Mouse (Mus musculus) myocyte (in vitro differentiated cells): ENCODE measurements around the gene Hspa1b. TPM values are rescaled to one million over a fixed set of nuclear protein-coding genes. Genes with fewer than 3 reads are reported as not detected.

Experiments
- H3K27me3 ChIP-seq: one replicate; pipeline ENCODE4 v1.6.1; 2011; ENCODE audit not compliant: control insufficient read depth, insufficient read depth, insufficient read length
- H3K36me3 ChIP-seq: one replicate; pipeline ENCODE4 v1.6.1; 2011; ENCODE audit not compliant: control insufficient read depth, insufficient read depth
- H3K4me2 ChIP-seq: one replicate; pipeline ENCODE4 v1.6.1; 2011; ENCODE audit warnings: low read depth, control low read depth
- H3K4me3 ChIP-seq: one replicate; pipeline ENCODE4 v1.5.1; 2011; ENCODE audit warnings: mild to moderate bottlenecking, control low read depth, moderate library complexity
- H3K79me2 ChIP-seq: one replicate; pipeline ENCODE4 v1.6.1; 2011; ENCODE audit not compliant: control insufficient read depth, insufficient read depth
- H3ac ChIP-seq: one replicate; pipeline ENCODE4 v1.6.1; 2011; ENCODE audit not compliant: control insufficient read depth, insufficient read length
- CEBPB ChIP-seq: IDR thresholded peaks from 2 replicates; pipeline ENCODE4 v1.6.1; 2011; ENCODE audit warnings: mild to moderate bottlenecking, moderate library complexity; ENCODE audit not compliant: poor library complexity, insufficient read depth, severe bottlenecking
- E2F4 ChIP-seq: IDR thresholded peaks from one replicate; pipeline ENCODE4 v1.6.1; 2011; ENCODE audit warnings: mild to moderate bottlenecking, control low read depth, moderate library complexity; ENCODE audit not compliant: insufficient read depth
- MAX ChIP-seq: IDR thresholded peaks from one replicate; pipeline ENCODE4 v1.6.1; 2011; ENCODE audit warnings: low read depth, mild to moderate bottlenecking, control low read depth
- MYOD1 ChIP-seq, 3 experiments: IDR thresholded peaks; one replicate each; pipeline ENCODE4 v1.6.1; 2011; ENCODE audit warnings: control low read depth in 2 of 3, low read depth in 2 of 3, mild to moderate bottlenecking in 2 of 3, moderate library complexity in 1 of 3; ENCODE audit not compliant: insufficient read length in 2 of 3, control insufficient read depth in 1 of 3
- MYOG ChIP-seq, 3 experiments: IDR thresholded peaks; one replicate each; pipeline ENCODE4 v1.6.1; 2011; ENCODE audit warnings: control low read depth in 2 of 3, low read depth in 2 of 3, mild to moderate bottlenecking in 2 of 3; ENCODE audit not compliant: insufficient read length in 2 of 3, control insufficient read depth in 1 of 3, insufficient read depth in 1 of 3
- POLR2A ChIP-seq: IDR thresholded peaks from one replicate; pipeline ENCODE4 v1.6.1; 2011; ENCODE audit warnings: low read depth, mild to moderate bottlenecking, control low read depth, moderate library complexity; ENCODE audit not compliant: insufficient read length
- POLR2AphosphoS2 ChIP-seq: IDR thresholded peaks from one replicate; pipeline ENCODE4 v1.6.1; 2011; ENCODE audit warnings: low read depth, control low read depth; ENCODE audit not compliant: insufficient read length
- REST ChIP-seq: IDR thresholded peaks from one replicate; pipeline ENCODE4 v1.6.1; 2011; ENCODE audit warnings: mild to moderate bottlenecking, control low read depth, moderate library complexity; ENCODE audit not compliant: insufficient read depth, insufficient read length
- SRF ChIP-seq: IDR thresholded peaks from one replicate; pipeline ENCODE4 v1.6.1; 2011; ENCODE audit warnings: low read depth; ENCODE audit not compliant: control insufficient read depth, insufficient read length
- TCF12 ChIP-seq: IDR thresholded peaks from one replicate; pipeline ENCODE4 v1.6.1; 2011; ENCODE audit warnings: mild to moderate bottlenecking, control low read depth; ENCODE audit not compliant: poor library complexity, insufficient read depth, severe bottlenecking
- TCF3 ChIP-seq: IDR thresholded peaks from one replicate; pipeline ENCODE4 v1.6.1; 2011; ENCODE audit warnings: low read depth, control low read depth; ENCODE audit not compliant: insufficient read length
- USF1 ChIP-seq: IDR thresholded peaks from one replicate; pipeline ENCODE4 v1.6.1; 2011; ENCODE audit warnings: low read depth, mild to moderate bottlenecking, control low read depth, moderate library complexity
- polyA plus RNA-seq: library from polyadenylated mRNA; unstranded; fragments of >200 nt; fragmentation: generic; extraction: Trizol; gene quantifications from one replicate; pipeline ENCODE4 v1.2.1, GENCODE M21; 2012; ENCODE audit warnings: missing spikeins

The Hspa1b gene
- polyA plus RNA-seq, 1 experiment, result 7.3 TPM

GRCm38 (mm10) chr17:34946486-34947140 lies 12.4 kb downstream of the Hspa1b start:
- Histone ChIP-seq H3K4me3 (no peak overlapping the region), H3K27me3 (no peaks in the 10 kb centered on the region), H3K36me3 (peaks cover 14% of the 10 kb centered on the region), H3ac (no peak overlapping the region), H3K79me2 (peaks cover 11% of the 10 kb centered on the region), H3K4me2 (no peak overlapping the region)
- no peak for TF ChIP-seq MAX
- TF ChIP-seq POLR2A, result no peak
- no peak for TF ChIP-seq REST
- no peak for TF ChIP-seq SRF
- TF ChIP-seq POLR2AphosphoS2, result no peak
- TF ChIP-seq MYOD1 (IDR thresholded peaks at IDR 0.05; ENCODE audit: control insufficient read depth in 1 of 3, insufficient read length in 2 of 3, low read depth in 2 of 3), result no peak
- no peak for TF ChIP-seq E2F4
- TF ChIP-seq MYOG (IDR thresholded peaks at IDR 0.05; ENCODE audit: control insufficient read depth in 1 of 3, insufficient read depth in 1 of 3, insufficient read length in 2 of 3, low read depth in 2 of 3), result no peak
- TF ChIP-seq TCF12, result no peak
- no peak for TF ChIP-seq USF1
- no peak for TF ChIP-seq TCF3
- no peak for TF ChIP-seq CEBPB

- no peaks in the 10 kb centered on the region for H3K79me2 ChIP-seq
- no peak overlapping the region for H3ac ChIP-seq
- no peak for TF ChIP-seq MAX
- TF ChIP-seq MYOD1 (IDR thresholded peaks at IDR 0.05; ENCODE audit: control insufficient read depth in 1 of 3, insufficient read length in 2 of 3, low read depth in 2 of 3), result no peak
- no peak for TF ChIP-seq POLR2A
- TF ChIP-seq TCF3, result no peak
- TF ChIP-seq TCF12, result no peak
- TF ChIP-seq CEBPB, result no peak
- TF ChIP-seq USF1, result no peak
- TF ChIP-seq REST, result no peak
- no peak for TF ChIP-seq E2F4
- TF ChIP-seq SRF, result no peak
- no peak for TF ChIP-seq POLR2AphosphoS2
- no peak for TF ChIP-seq MYOG (IDR thresholded peaks at IDR 0.05; ENCODE audit: control insufficient read depth in 1 of 3, insufficient read depth in 1 of 3, insufficient read length in 2 of 3, low read depth in 2 of 3)
- H3K36me3 ChIP-seq, result no peaks in the 10 kb centered on the region
- H3K4me2 ChIP-seq, result no peak overlapping the region
- H3K4me3 ChIP-seq, result no peak overlapping the region
- H3K27me3 ChIP-seq, result no peaks in the 10 kb centered on the region
Measured at GRCm38 (mm10) chr17:34944362-34944761, 14.7 kb downstream of the Hspa1b start.

- no peaks in the 10 kb centered on the region for H3K79me2 ChIP-seq
- no peak overlapping the region for H3K4me3 ChIP-seq
- no peak overlapping the region for H3K4me2 ChIP-seq
- no peak for TF ChIP-seq MYOD1 (IDR thresholded peaks at IDR 0.05; ENCODE audit: control insufficient read depth in 1 of 3, insufficient read length in 2 of 3, low read depth in 2 of 3)
- TF ChIP-seq MAX, result no peak
- TF ChIP-seq E2F4, result no peak
- TF ChIP-seq MYOG (IDR thresholded peaks at IDR 0.05; ENCODE audit: control insufficient read depth in 1 of 3, insufficient read depth in 1 of 3, insufficient read length in 2 of 3, low read depth in 2 of 3), result no peak
- no peak for TF ChIP-seq TCF12
- H3K36me3 ChIP-seq, result no peaks in the 10 kb centered on the region
- no peak overlapping the region for H3ac ChIP-seq
- H3K27me3 ChIP-seq, result no peaks in the 10 kb centered on the region
Measured at GRCm38 (mm10) chr17:34943128-34943815, 15.8 kb downstream of the Hspa1b start.

GRCm38 (mm10) chr17:34941344-34942041 lies 17.5 kb downstream of the Hspa1b start:
- TF ChIP-seq POLR2A (no peak), USF1 (no peak), MYOG (IDR thresholded peaks at IDR 0.05; ENCODE audit: control insufficient read depth in 1 of 3, insufficient read depth in 1 of 3, insufficient read length in 2 of 3, low read depth in 2 of 3) (no peak), TCF3 (no peak)
- Histone ChIP-seq H3K4me3 (no peak overlapping the region), H3K79me2 (no peaks in the 10 kb centered on the region), H3K4me2 (no peak overlapping the region), H3ac (no peak overlapping the region), H3K27me3 (no peaks in the 10 kb centered on the region), H3K36me3 (no peaks in the 10 kb centered on the region)
